Mouse (Mus musculus) small intestine, adult 2 months (tissue): ENCODE data around the gene Ece1.

ENCODE experiments used
- CTCF ChIP-seq: fragments of 200-500 bp; IDR thresholded peaks from 2 replicates; pipeline ENCODE4 v1.5.1; 2012; ENCODE audit warnings: low read depth, mild to moderate bottlenecking, control low read depth, inconsistent platforms, low read length, moderate library complexity, mixed read lengths; ENCODE audit not compliant: insufficient replicate concordance, insufficient read length; ENCODE audit errors: extremely low read depth
- POLR2A ChIP-seq: fragments of 200-500 bp; IDR thresholded peaks from 2 replicates; pipeline ENCODE4 v1.6.1; 2012; ENCODE audit warnings: low read depth, mild to moderate bottlenecking, control low read depth, inconsistent platforms, low read length, moderate library complexity

DNA sequence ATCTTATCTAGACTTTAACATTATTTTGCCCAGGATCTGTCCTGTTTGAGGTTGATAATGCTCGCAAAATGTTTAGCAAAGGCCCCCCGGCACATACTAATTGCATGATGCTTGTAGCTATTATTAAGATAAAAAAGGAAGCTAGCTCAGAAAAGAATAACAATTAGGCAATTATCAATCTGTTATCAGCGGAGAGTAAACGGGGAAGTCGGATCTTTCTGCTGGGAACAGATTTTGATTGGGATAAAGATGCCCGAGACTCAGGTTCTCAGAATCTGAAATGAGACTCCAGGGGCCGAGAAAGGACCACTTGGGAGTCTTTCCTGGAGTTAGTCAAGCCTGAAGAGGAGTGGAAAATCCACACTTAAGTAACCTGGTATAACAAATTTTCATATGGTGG, 129.2 kb downstream of the Ece1 start:
- no peak for TF ChIP-seq CTCF
- TF ChIP-seq POLR2A = no peak
